Mouse (Mus musculus) layer of hippocampus, adult 2 months (tissue): ENCODE data around the gene Akt2. TPM values are rescaled to one million over a fixed set of nuclear protein-coding genes. Genes with fewer than 3 reads are reported as not detected.
A peak's percentile ranks its signal among the peaks of the same experiment; 100 is the strongest.
"Not testable (repeated sequence)": the region's sequence is repeated elsewhere in the genome, so short reads cannot be mapped to it uniquely, and the experiment has no call there.

Experiments
- DNase-seq, 2 experiments: peaks; one replicate each; pipeline ENCODE4 v3.0.0; 2022; ENCODE audit warnings: low spot score in 2 of 2
- H3K27ac ChIP-seq: fragments of 200-600 bp; 2 replicates; pipeline ENCODE4 v1.8.1; 2022
- H3K4me3 ChIP-seq: fragments of 200-600 bp; 2 replicates; pipeline ENCODE4 v1.8.1; 2022; ENCODE audit warnings: mild to moderate bottlenecking
- CTCF ChIP-seq: fragments of 200-600 bp; conservative IDR thresholded peaks from 2 replicates; pipeline ENCODE4 v1.8.1; 2022; ENCODE audit warnings: antibody characterized with exemption, mild to moderate bottlenecking, moderate library complexity
- total RNA-seq, 2 experiments: library from RNA; stranded (reverse); gene quantifications; 2 replicates each; pipeline ENCODE4 v1.2.3; 2021

The Akt2 gene
- total RNA-seq, 2 experiments from 2014 or later = 87.0 to 99.1 TPM

DNA sequence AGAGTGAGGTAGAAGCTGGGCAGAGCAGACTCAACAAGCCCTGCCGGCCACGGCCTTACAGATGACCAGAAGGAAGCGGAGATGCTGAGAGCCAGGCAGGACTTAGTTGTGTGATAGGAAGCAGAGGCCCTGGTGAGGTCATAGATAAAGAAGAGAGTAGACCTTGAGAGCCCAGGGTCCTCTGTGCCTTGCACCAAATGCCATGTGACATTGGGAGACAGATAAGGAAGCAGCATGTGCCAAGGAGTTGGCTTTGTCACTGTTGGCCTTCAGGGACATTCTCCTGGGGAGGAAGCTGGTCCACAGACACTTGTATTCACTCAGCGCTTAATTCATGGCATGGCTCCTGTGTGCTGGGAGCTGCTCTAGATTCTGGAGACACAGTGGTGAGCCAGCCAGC, 17.9 kb downstream of the Akt2 start:
- Histone ChIP-seq H3K27ac (peak overlapping the region; percentile 82), H3K4me3 (no peak overlapping the region)
- no peak for TF ChIP-seq CTCF
- DNase-seq = no peak

DNA sequence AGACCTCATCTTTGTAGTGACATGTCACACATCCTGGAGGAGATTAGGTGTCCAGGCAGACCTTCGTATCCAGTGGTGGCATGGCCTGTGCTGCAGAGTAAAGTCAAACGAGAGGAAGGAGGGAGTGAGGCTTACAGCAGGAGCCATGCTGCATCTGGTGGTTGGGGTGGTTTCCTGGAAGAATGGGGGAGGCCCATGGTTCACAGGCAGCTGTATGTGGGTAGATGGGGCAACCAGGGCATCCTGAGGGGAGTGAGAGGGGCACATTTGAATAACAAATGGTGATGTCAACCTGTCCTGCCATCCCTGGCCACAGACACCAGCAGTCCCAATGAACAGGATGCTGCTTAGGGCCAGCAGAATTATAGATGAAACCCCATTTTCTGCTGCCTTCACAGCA, 18.3 kb downstream of the Akt2 start:
- Histone ChIP-seq H3K4me3 (no peak overlapping the region), H3K27ac (peak overlapping the region; percentile 82; the same call in 1 of the 2 replicates)
- no peak for DNase-seq
- no peak for TF ChIP-seq CTCF

DNA sequence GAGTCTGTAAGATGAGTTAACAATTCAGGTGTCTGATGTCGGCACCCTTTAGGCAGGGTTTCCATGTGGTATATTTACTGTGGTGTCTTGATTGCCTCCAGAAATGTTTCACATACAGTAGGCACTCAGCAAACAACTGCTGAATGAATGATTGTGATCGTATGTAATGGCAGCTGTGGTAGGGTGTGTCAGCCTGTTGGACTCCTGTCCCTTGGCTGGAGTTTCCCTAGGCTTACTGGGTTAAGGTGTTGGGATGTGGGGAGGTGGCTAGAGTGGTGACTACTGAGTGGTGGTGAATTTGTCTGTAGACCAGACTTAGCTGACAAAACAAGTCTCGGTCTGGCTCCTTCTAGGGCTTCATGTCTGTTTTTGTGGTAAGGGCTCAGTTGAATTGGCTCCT, 19.0 kb downstream of the Akt2 start:
- peak overlapping the region; percentile 82 for H3K27ac ChIP-seq
- no peak overlapping the region for H3K4me3 ChIP-seq
- no peak for DNase-seq

DNA sequence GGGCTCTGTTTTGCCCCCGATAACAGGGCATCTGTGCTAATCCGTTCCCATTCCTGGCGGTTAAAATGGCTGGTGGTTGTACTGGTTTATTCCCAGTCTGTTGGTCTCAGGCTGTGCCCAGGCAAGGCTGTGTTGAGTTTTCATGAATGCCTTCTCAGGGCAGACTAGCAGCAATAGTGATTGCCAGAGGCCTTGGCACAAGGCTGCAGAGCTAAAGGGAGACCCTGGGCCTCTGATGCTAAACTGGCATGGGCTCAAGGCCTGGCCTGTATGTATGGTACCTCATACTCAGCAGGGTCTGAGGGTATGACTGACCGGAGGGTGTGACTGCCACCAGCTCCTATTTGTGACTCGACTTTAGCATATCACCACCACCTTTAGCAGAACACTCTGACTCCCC, 19.5 kb downstream of the Akt2 start:
- Histone ChIP-seq H3K27ac (peak overlapping the region; percentile 82), H3K4me3 (no peak overlapping the region)
- no peak for TF ChIP-seq CTCF
- DNase-seq = no peak

More for the DNA sequence above, 19.0 kb downstream of the Akt2 start:
- no peak for TF ChIP-seq CTCF

DNA sequence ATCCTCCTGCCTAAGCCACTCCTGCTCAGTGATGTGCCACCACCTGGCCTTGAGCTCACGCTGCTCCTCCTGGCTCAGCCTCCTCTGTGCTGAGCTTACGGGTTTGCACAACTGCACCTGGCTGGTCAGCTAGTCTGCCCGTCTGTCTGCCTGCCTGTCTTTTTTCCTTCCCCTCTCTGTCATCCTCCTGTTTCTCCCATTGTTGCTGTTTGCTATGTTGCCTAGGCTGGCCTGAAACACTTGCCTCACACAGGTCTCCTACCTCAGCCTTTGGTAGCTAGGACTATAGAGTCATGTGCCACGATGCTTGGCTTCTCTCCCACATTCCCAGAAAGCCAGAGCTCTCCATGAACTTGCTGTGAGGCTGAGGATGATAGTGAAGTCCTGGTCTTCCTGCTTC, 21.6 kb downstream of the Akt2 start:
- DNase-seq = no peak
- peak overlapping the region; percentile 92 for H3K27ac ChIP-seq
- no peak for TF ChIP-seq CTCF
- no peak overlapping the region for H3K4me3 ChIP-seq

DNA sequence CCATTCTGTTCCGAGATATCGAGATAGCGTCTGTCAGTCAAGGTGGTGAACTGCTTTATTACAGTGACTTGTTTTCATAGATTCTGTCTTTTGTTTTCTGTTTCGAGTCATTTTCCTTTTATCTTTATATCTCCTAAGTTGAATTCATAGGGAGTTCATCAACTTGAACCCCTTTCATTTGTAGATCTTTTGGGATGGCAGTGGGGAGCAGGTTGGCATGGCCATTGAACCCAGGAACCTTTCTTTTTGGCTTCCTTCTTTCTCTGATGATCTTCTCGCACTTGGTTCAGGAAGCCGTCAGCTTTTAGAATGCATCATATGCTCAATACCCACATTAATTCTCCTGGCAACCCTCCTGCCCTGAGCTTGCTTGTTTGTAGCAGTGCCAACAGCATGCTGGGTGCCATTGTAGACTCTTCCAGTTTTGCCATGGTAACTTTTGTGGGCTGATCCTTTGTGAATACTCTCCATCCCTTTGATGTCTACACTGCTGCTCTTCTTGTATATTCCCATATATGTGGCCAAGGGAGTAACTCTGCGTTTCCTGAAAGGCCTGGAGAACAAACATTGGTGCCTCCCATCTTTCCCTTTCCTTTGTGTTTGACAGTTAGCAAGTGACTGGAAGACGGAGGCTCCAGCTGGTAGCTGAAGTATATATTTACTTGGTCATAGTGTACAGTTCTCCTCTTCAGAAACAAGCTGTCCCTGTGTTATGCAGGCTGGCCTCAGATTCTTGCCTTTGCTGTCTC, 22.6 kb downstream of the Akt2 start:
- Histone ChIP-seq H3K4me3 (no peak overlapping the region), H3K27ac (peak overlapping the region; percentile 92)
- TF ChIP-seq CTCF = no peak
- peak; percentile 56 to 66 for DNase-seq

DNA sequence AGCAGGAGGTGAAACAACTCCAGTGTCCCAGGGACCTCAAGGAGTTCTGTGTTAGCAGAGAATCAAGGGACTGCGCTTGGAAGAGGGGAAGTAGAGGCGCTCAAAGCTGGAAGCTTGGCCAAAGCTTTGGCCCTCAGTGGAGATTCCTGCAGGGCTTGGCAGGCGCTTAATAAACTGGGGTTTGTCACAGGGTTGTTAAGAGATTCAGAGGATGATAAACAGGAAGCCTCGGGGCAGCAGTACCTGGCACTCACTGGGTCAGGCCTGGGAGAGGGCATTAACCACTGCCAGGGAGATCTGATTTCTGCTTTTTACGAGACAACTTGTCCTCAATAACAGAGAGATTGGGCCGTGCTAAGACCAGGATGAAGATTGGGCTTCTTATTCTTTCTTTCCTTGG, 29.7 kb downstream of the Akt2 start:
- peak in 1 of 2 experiments; percentile 53 for DNase-seq
- Histone ChIP-seq H3K27ac (peak overlapping the region; percentile 84), H3K4me3 (no peak overlapping the region)
- no peak for TF ChIP-seq CTCF

DNA sequence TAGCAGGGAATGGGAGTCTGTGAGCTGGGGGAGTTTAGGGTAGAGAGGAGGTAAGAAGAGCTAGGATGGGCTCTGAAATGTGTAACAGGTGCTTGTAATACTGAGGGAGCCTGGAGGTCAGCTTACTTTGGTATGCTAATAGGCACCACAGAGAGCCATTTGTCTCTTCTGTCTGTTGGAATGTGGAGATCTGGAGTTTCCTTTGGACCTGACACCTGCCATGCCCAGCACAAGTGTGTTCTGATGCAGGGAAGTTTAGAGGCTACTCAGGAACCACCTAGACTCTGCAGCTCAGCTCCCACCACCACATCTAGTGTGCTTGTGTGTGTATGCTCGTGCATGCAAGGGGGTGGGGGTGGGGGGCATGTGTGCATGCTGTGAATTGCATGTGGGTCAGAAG, 30.9 kb downstream of the Akt2 start:
- Histone ChIP-seq H3K4me3 (no peak overlapping the region), H3K27ac (peak overlapping the region; percentile 84)
- TF ChIP-seq CTCF = no peak
- DNase-seq = no peak

DNA sequence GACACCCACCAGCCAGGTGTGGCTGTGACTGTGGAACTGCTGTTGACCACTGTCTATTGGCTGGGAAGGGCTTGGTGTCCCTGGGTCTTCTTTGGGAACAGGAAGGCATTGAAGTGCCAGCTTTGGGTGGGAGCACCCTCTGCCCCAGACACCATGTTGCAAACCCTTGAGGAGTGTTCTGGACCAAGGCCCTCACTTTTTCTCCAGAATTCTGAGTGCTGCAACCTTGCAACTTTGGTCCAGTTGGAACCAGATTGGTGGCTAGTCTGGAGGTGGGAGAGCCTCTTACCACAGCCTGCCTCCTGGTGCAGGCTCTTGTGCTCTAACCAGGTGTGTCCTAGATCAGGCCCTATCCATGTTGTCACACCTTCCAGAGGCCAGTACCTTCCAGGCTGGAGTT, 33.6 kb downstream of the Akt2 start:
- no peak overlapping the region for H3K27ac ChIP-seq
- H3K4me3 ChIP-seq = no peak overlapping the region
- TF ChIP-seq CTCF = no peak
- DNase-seq = no peak

DNA sequence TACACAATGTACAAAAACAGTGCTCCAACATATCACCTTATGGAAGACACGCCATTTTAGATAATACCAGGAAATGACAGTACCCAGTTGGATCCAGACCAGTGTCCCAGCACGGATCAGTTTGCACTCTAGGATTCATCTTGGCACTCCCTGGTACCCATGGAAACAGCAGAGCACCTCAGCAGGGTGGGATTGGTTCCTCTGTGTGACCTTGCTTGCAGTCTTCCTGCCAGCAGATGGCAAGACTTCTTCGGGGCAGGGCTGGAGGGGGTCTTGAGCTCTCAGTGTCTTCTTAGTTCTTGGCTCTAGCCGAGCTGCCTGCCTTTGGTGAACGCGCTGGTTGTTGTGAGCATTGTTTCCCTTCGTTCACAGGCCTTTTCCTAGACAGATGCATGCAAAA, 36.4 kb downstream of the Akt2 start:
- TF ChIP-seq CTCF = no peak
- no peak overlapping the region for H3K4me3 ChIP-seq
- no peak for DNase-seq
- peak overlapping the region; percentile 15; the same call in 1 of the 2 replicates for H3K27ac ChIP-seq

DNA sequence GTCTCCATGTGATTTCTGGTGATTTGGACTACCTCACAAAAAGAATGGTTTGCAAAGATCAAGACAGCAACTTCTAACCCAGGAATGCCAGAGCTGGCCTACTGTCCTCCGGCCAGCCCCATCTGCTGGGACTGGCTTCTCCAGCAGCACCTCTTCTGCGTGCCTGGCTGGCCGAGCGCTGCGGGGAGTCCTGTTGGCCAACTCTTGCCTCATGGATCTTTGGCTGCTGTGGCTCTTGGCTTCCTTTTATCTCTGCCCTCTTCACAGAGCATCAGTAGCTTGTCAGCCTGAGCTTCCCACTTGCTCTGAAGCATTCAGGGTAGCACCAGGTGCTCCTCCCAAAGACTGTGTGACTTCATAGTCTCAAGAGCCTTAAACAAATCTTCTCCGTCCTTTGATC, 36.8 kb downstream of the Akt2 start:
- H3K27ac ChIP-seq = no peak overlapping the region; the same call in 1 of the 2 replicates
- TF ChIP-seq CTCF = no peak
- no peak overlapping the region for H3K4me3 ChIP-seq
- DNase-seq = no peak

DNA sequence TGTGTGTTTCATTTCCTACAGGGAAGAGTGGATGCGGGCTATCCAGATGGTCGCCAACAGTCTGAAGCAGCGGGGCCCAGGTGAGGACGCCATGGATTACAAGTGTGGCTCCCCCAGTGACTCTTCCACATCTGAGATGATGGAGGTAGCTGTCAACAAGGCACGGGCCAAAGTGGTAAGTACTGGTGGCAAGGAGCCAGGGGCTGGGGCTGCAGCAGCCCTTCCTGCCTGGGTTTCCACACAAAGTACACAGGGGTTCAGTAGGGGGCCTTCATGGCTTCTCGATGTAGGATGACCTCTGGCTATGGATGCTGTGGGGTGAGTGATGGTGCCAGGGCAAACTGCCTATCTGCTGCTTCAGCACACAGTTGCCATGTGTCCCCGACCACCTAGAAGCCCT, 37.5 kb downstream of the Akt2 start:
- not testable (repeated sequence) for H3K4me3 ChIP-seq

DNA sequence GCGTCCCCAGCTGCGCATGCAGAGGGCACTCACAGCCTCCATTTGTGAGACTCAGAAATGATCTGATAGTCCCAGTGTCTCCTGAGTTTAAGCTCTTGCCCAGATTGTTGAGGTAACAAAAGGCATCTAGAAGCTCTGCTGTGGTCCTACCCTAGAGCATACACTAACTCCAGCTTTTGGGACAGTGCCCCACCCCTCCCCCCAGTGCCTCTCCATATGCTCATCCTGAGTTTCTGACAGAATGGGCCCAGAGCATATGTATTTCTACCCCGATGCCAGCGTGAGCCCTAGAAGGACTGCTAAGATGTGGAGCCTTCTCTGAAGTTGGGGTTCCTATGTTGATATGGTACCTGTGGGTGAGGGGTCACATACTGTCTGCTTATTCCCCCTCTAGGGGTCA, 40.1 kb downstream of the Akt2 start:
- Histone ChIP-seq H3K4me3 (no peak overlapping the region), H3K27ac (no peak overlapping the region)
- TF ChIP-seq CTCF = no peak
- DNase-seq = no peak

More for the DNA sequence above, 37.5 kb downstream of the Akt2 start:
- DNase-seq, H3K27ac ChIP-seq: not testable (repeated sequence)

DNA sequence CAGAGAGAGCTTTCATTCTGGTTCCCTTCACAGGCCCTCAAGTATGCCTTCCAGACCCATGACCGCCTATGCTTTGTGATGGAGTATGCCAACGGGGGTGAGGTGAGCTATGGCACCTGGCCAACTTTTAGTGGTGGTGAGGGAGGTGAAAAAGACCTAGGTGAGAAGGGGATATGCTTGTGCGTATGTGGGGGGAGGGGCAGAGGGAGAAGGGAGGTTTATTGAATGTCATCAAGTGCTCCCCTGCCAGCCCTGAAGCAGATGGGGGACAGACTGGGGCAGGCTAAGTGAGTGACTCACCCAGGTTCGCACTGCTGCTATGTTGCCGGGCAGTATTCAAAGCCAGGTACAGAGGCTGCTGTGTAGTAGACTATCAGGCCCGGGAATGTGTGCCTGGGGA, 41.8 kb downstream of the Akt2 start:
- DNase-seq = no peak
- no peak for TF ChIP-seq CTCF
- Histone ChIP-seq H3K4me3 (no peak overlapping the region), H3K27ac (no peak overlapping the region)
